Mouse (Mus musculus) kidney, adult 2 months (tissue): ENCODE measurements around the gene Tmem185b. TPM values are rescaled to one million over a fixed set of nuclear protein-coding genes. Genes with fewer than 3 reads are reported as not detected.
A peak's percentile ranks its signal among the peaks of the same experiment; 100 is the strongest.

ENCODE experiments used
- DNase-seq: peaks from one replicate; pipeline ENCODE4 v3.0.0; 2021
- H3K27ac ChIP-seq: fragments of 200-500 bp; 2 replicates; pipeline ENCODE4 v1.5.1; 2012; ENCODE audit warnings: low read depth, low read length, control low read depth, inconsistent platforms; ENCODE audit not compliant: insufficient read depth
- H3K27me3 ChIP-seq: fragments of 200-500 bp; replicated peaks from 2 replicates; pipeline ENCODE4 v1.6.1; 2012; ENCODE audit warnings: mild to moderate bottlenecking, moderate library complexity, low read length, inconsistent platforms; ENCODE audit not compliant: control insufficient read depth, insufficient read depth
- H3K36me3 ChIP-seq: fragments of 200-500 bp; 2 replicates; pipeline ENCODE4 v1.6.1; 2012; ENCODE audit warnings: mild to moderate bottlenecking, moderate library complexity, low read length, inconsistent platforms; ENCODE audit not compliant: control insufficient read depth, insufficient read depth
- H3K4me1 ChIP-seq: fragments of 200-500 bp; 2 replicates; pipeline ENCODE4 v1.6.1; 2011; ENCODE audit warnings: low read length; ENCODE audit not compliant: control insufficient read depth, insufficient read depth
- H3K4me3 ChIP-seq: fragments of 200-500 bp; 2 replicates; pipeline ENCODE4 v1.5.1; 2011; ENCODE audit warnings: mild to moderate bottlenecking, low read depth, low read length, control low read depth; ENCODE audit not compliant: insufficient read depth
- CTCF ChIP-seq: fragments of 200-500 bp; conservative IDR thresholded peaks from 2 replicates; pipeline ENCODE4 v1.5.1; 2011; ENCODE audit warnings: low read depth, mild to moderate bottlenecking, control low read depth, low read length, moderate library complexity, mixed read lengths; ENCODE audit not compliant: insufficient read depth, insufficient read length
- POLR2A ChIP-seq: fragments of 200-500 bp; IDR thresholded peaks from one replicate; pipeline ENCODE4 v1.6.1; 2011; ENCODE audit warnings: low read depth, low read length, control low read depth
- WGBS: fragments of 180-500 bp; shearing (Covaris S2); methylation state at CpG from one replicate; pipeline ENCODE4 v1.1.7; 2018; 5-methylcytosine and 5-hydroxymethylcytosine counted together
- polyA plus RNA-seq: library from polyadenylated mRNA; depleted of rRNA; stranded (reverse); fragments of >200 nt; gene quantifications from 2 replicates; pipeline ENCODE4 v1.2.3, GENCODE M21; 2012

Tmem185b gene
- polyA plus RNA-seq, 1 experiment, result 27.1 TPM

- Histone ChIP-seq H3K27ac (peak overlapping the region; percentile 69), H3K36me3 (no peaks in the 10 kb centered on the region), H3K4me3 (peak overlapping the region; percentile 70), H3K4me1 (peaks cover 21% of the 10 kb centered on the region), H3K27me3 (no peaks in the 10 kb centered on the region)
- TF ChIP-seq POLR2A, result no peak
- no peak for TF ChIP-seq CTCF
- no peak for DNase-seq
- 4% methylated on average over 5 of the region's 5 CpGs for whole genome bisulfite sequencing
Measured at GRCm38 (mm10) chr1:119503808-119504207, 22.2 kb upstream of the Tmem185b start.

GRCm38 (mm10) chr1:119504260-119505062 lies 21.5 kb upstream of the Tmem185b start, which contains the start of gene Ralb:
Ralb (minus strand) TSS chr1:119504794.
- peaks cover 15% of the 10 kb centered on the region for H3K4me1 ChIP-seq
- no peak for TF ChIP-seq CTCF
- no peak for TF ChIP-seq POLR2A
- under 1% methylated on average over 57 of the region's 57 CpGs for WGBS

GRCm38 (mm10) chr1:119505951-119506350 lies 20.0 kb upstream of the Tmem185b start:
- H3K4me3 ChIP-seq, result no peak overlapping the region
- no peak for TF ChIP-seq POLR2A
- no peak for TF ChIP-seq CTCF
- DNase-seq, result no peak
- no peak overlapping the region for H3K27ac ChIP-seq
- H3K4me1 ChIP-seq, result peaks cover 14% of the 10 kb centered on the region; the same call in 1 of the 2 replicates
- WGBS, result 84% methylated on average over 3 of the region's 3 CpGs
- H3K36me3 ChIP-seq, result no peaks in the 10 kb centered on the region
- no peaks in the 10 kb centered on the region for H3K27me3 ChIP-seq

More at GRCm38 (mm10) chr1:119504260-119505062, 21.5 kb upstream of the Tmem185b start, which contains the start of gene Ralb:
- H3K4me3 ChIP-seq, result peak within 1 kb of the TSS; percentile 70
- DNase-seq, result peak; percentile 100
- H3K27ac ChIP-seq, result peak within 1 kb of the TSS; percentile 69
- no peaks in the 10 kb centered on the region for H3K36me3 ChIP-seq
- H3K27me3 ChIP-seq, result no peaks in the 10 kb centered on the region

GRCm38 (mm10) chr1:119508548-119508947 lies 17.4 kb upstream of the Tmem185b start:
- WGBS, result 47% methylated on average over 4 of the region's 4 CpGs
- Histone ChIP-seq H3K27me3 (no peaks in the 10 kb centered on the region), H3K27ac (0 out of 2 replicates have a peak overlapping the region, but pooled peaks have one; percentile 30), H3K4me1 (peaks cover 10% of the 10 kb centered on the region; the same call in 1 of the 2 replicates), H3K4me3 (no peak overlapping the region), H3K36me3 (no peaks in the 10 kb centered on the region)
- TF ChIP-seq POLR2A (no peak), CTCF (no peak)
- peak; percentile 81 for DNase-seq

- no peaks in the 10 kb centered on the region for H3K27me3 ChIP-seq
- H3K4me1 ChIP-seq, result peaks cover 7% of the 10 kb centered on the region; the same call in 1 of the 2 replicates
- TF ChIP-seq POLR2A (no peak), CTCF (no peak)
- H3K36me3 ChIP-seq, result no peaks in the 10 kb centered on the region
- no peak overlapping the region for H3K4me3 ChIP-seq
- no peak overlapping the region for H3K27ac ChIP-seq
- 76% methylated on average over 7 of the region's 7 CpGs for WGBS
- DNase-seq, result no peak
Measured at GRCm38 (mm10) chr1:119509474-119509873, 16.5 kb upstream of the Tmem185b start.

GRCm38 (mm10) chr1:119510409-119510808 lies 15.6 kb upstream of the Tmem185b start:
- TF ChIP-seq POLR2A, result no peak
- TF ChIP-seq CTCF, result no peak
- WGBS, result 63% methylated on average over 9 of the region's 9 CpGs
- no peak overlapping the region for H3K4me3 ChIP-seq
- no peaks in the 10 kb centered on the region for H3K36me3 ChIP-seq
- H3K27me3 ChIP-seq, result no peaks in the 10 kb centered on the region
- H3K27ac ChIP-seq, result no peak overlapping the region
- H3K4me1 ChIP-seq, result 0 out of 2 replicates have a peak, but pooled peaks cover 3% of the 10 kb centered on the region
- no peak for DNase-seq

GRCm38 (mm10) chr1:119510857-119511256 lies 15.1 kb upstream of the Tmem185b start:
- Histone ChIP-seq H3K27me3 (no peaks in the 10 kb centered on the region), H3K36me3 (no peaks in the 10 kb centered on the region), H3K4me1 (0 out of 2 replicates have a peak, but pooled peaks cover 3% of the 10 kb centered on the region), H3K27ac (no peak overlapping the region), H3K4me3 (no peak overlapping the region)
- no peak for TF ChIP-seq CTCF
- TF ChIP-seq POLR2A, result no peak
- WGBS, result 56% methylated on average over 8 of the region's 8 CpGs
- DNase-seq, result peak; percentile 53
